Mouse (Mus musculus) cerebellum, postnatal 4 days (tissue): ENCODE data around the gene Mdp1.

ENCODE experiments used
- DNase-seq, 2 experiments: peaks; one replicate each; pipeline ENCODE4 v3.0.0; 2022; ENCODE audit warnings: low spot score in 2 of 2, mixed read lengths in 1 of 2

Mdp1 gene

DNA sequence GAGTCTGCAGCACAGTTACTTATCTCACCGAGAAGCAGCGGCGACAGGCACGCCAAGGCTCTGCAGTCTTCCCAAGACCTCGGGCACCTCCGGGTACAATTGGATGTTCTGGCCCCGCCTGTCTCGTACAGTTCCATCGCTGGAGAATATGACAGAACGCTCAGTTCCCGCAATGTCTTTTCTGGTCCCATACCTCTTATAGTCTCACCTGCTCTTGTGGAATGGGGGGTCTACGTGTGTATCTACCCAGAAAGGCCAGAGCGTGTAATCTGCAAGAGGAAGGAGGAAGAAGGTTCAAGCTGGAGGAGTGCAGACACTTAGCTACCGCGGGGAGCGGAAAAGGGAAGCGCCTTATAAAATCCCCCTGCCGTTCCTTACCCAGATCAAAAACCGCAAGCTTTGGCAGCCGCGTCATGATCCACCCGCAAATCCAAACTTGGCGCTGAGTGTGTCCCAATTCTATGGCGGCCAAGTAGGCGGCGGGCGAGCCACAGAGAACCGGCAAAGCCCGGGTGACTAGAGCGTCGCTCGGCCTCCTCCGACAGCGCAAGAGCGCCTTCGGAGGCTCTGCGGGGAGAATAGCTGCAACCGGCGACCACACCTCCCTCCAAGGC is at the start of gene Mdp1:
Mdp1 (minus strand) TSS at position 549 of the 614 bp plus-strand sequence.
- DNase-seq = peak; percentile 52 to 73

- DNase-seq = no peak
Observed at GRCm38 (mm10) chr14:55709509-55709908, 49.2 kb upstream of the Mdp1 start.

DNA sequence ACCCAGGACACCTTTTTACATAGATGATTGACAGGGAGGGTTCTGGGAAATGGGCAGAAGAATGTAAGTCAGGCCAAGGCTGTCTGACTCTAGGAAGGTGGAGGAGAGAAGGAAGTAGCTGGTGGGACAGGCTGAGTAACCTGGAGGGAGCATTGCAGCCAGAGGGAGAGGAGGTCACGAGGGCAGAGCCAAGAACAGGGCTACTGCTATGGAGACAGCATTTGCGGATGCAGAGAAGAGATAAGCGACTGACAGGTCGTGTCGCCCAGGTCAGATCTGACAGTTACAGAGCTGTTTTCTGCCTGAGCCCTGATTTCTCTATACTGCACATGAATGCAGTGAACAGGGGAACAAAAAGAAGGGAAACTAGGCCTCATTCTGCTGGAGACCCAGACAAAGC is 47.1 kb upstream of the Mdp1 start:
- DNase-seq = no peak

- DNase-seq = no peak
Observed at GRCm38 (mm10) chr14:55706051-55706600, 45.8 kb upstream of the Mdp1 start.

DNA sequence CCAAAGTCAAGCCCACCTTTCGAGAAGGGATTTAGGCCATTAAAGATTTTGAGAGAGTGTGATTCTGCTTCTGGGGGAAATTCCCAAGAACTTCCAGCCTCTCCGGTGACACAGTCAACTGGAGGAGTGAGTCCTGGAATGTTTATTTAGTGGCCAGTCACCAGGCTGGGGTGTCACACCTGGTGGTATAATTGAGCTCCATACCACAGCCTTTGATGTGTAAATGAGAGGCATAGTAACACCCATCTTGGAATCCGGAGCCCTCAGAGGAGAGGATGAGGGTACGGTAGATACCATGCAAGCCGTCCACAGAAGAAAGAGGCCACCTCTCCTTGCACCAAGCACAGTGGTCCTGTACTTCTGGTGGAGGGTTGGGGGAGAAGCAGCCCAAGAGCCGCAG is 42.5 kb upstream of the Mdp1 start:
- DNase-seq = no peak

GRCm38 (mm10) chr14:55701131-55701530 is 40.8 kb upstream of the Mdp1 start:
- no peak for DNase-seq

DNA sequence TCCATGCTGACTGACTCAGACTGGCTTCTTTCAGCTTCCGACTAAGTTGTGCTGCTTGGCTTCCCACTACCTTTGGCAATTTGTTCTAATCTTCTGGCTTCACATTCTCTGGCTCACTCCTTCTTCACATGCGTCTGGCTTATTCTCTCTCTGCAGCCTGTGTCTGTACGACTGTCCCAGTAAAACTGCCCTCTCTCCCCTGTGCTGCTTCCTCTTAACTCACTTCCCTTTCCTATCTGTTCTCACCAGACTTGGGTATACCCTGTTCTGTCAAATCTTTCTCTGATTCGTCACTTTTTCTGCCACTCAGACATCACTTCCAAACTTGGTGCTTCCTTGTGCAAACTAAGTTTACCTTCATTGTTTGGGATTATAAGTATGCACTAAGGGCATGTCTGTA is 36.9 kb upstream of the Mdp1 start:
- DNase-seq = no peak

- DNase-seq = no peak
Observed at GRCm38 (mm10) chr14:55689433-55689832, 29.1 kb upstream of the Mdp1 start.

DNA sequence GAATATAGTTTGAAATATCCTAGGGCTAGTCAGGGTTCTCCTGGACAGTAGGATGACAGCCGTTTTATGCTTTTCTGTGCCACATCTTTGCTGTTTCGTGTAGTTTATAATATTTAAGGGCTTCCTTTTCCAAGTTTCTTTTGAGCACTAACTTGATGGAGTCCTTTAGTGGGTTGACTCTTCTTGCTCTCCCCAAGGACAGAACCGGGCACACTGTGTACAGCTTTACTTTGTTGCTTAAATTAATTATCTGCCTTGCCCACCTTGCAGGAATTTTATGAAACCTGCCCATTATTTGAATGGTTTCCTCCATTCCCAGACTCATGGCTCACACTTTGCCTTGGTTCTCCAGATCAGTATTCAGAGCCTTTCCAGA is 21.8 kb upstream of the Mdp1 start:
- no peak for DNase-seq

- DNase-seq = peak; percentile 88 to 93
Observed at GRCm38 (mm10) chr14:55681160-55682117, 21.1 kb upstream of the Mdp1 start, which contains the start of gene Tinf2. Tinf2 (minus strand) TSS chr14:55681820.

GRCm38 (mm10) chr14:55677615-55678014 is 17.3 kb upstream of the Mdp1 start:
- no peak for DNase-seq

- DNase-seq = no peak
Observed at GRCm38 (mm10) chr14:55672741-55673060, 12.4 kb upstream of the Mdp1 start.

DNA sequence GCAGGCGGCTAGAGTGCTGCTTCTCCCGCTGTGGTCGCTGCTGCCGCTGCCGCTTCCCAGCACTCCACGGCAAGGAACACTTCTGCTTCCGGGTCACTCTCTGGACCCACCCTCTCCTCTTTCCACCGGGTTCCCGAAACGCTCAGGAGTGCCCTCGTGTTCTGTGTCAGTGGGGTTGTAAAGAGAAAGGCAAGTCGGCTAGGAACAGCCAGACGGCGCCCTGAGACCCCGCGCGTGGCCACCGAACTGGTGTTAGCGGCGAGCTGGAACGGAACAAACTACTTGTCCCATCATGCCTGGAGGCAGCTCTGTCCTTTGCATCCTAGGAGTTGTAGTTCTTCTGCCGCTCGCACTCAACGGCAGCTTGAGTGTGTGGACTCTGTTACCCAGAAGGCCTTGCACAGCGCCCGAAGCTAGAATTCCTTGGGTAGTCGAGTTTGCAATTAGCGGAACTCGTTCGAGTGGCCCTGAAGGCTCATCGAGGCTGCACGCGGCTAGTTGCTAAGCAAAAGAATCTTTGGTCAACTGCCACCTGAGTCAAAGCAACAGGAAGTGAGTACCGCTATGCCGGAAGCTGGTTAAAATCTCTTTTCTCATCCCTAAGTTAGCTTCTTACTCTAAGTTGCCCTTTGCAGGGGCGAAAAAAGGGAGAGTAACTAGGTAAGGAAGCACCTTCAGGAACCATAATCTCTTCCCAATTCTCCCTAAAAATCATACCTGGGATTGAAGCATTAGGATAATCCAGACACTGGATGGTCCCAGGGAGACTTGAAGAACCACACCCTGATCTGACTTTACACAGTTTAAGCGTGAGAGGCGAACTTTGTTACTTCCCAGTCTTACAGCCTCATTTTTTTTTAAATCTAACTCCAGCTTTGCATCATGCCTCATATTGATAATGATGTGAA is 11.8 kb upstream of the Mdp1 start, which contains the start of the genes Gmpr2 and Nedd8:
Gmpr2 (plus strand) TSS at position 109 of the 908 bp plus-strand sequence.
Nedd8 (minus strand) TSS at position 292 of the 908 bp plus-strand sequence.
- peak; percentile 51 to 84 for DNase-seq

DNA sequence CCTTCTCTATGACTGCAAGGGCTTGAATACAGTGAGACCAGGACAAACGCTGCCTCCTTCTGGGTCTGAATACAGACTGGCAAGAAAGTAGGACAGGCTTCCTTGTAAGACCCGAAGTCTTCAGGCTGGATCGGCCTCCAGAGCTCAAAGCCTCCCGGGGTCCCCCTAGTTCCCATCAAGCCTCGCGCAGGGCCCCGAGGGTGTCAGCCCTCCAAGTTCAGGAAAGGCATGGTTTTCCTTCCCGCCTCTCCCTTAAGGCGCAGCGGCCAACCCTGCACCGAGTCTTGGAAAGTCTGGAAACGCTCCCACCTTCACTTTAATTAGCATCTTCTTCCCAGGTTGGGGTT is 11.2 kb upstream of the Mdp1 start:
- DNase-seq = no peak

DNA sequence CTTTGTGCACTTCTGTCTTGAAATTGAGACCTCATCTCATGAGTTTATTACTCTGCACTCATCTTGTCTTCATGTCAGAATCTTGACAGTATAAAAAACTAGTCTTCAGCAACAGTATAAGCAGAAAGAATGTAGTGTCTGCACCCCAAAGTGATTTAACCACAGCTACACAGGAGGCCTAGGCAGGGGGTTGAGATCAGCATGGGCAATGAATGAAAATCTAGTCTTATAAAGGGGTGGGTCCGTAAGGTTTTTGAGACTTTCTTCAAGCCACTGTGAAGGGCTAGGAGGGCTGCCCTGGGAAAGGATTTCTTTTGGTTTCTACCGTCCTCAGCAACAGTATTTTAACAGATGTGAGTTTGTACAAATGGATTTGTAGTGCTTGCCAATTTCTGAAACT is 328 bp upstream of the Mdp1 start:
- DNase-seq = no peak

GRCm38 (mm10) chr14:55658011-55658410 is 2.3 kb downstream of the Mdp1 start:
- DNase-seq = no peak

DNA sequence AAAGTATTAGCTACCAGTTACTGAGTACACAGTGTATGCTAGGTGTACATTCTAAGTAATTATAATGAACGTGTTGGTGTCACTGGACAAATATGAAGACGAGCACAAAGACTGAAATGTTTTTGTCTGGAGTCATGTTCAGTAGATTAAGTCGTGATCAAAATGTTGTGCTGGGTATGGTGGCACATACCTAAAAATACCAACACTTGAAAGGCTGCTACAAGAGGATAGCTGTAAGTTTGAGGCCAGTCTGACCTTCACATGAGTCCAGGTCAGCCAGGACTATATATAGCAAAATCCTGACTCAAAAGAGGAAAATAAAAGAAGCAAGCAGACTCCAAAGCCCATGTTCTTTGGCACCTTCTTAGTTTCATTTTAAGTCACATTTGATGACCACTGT is 3.4 kb downstream of the Mdp1 start:
- DNase-seq = no peak

GRCm38 (mm10) chr14:55651528-55651927 is 8.8 kb downstream of the Mdp1 start:
- DNase-seq = no peak

GRCm38 (mm10) chr14:55649884-55650283 is 10.4 kb downstream of the Mdp1 start, which contains the start of gene Tssk4:
Tssk4 (plus strand) TSS chr14:55650184.
- no peak for DNase-seq

DNA sequence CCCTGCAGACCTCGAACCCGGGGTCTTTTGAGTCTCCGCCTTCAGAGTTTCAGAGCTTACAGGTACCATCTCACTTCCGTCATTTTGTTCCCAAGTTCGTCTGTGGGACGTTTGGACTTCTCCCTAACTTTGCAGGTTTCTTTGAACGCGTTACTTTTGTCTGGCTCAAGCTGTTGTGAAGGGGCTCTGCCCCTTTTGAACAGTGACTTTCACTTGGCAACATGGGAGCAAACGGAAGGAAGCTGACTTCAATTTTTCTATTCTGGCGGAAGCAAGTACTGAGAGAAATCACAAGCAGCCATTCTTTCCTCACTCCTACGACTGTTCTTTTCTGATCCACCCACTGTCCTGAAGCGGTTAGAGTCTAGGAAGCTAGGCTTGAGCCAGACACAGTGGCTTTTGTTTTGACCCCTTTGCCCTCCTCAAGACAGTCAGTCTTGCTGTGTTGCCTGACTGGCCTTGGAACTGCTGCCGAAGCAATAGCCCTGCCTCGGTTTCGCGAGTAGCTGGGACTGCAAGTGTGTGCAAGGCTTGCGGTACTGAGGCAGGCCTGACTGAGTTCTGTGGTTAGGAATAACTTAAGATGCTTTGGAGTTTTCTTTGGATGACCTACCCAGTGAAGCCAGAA is 15.9 kb downstream of the Mdp1 start:
- DNase-seq = no peak
